Mouse (Mus musculus): Measurements from ENCODE around the gene Nf1. TPM values are rescaled to one million over a fixed set of nuclear protein-coding genes. Genes with fewer than 3 reads are reported as not detected.

Gene Nf1
- polyA plus RNA-seq, 1 experiment from 2014 or later: 5.3 TPM

DNA sequence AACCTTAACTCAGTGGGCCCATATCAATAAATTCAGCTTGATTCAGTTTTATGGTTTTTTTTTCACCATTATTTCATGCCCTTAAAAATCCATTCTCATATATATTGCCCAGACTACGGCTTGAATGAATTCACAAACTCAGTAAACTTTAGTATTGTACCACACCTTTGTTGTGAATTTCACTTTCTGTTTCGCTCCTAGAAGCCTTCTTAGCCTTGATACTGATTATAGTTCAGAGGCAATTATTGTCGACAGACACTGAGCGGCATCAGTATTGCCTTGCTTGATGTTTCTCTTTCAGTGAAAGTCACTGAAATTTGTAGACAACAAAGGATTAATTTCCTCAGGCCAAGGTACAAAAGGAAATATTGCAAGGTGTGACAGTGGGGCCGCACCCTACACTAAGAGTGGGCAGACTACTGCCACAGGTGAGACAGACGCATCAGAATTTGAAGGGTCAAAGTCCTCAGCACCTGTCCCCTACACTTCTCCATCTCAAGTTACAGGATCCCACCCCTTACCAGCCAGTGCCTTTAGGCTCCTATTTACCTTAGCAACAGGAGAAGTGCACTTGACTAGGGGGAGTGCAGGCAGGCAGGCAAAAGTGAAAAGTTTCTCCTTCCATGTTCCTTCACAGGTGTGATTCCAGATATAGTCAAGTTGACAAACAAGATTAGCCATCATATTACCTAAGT is 64.3 kb downstream of the Nf1 start:
- no peak for ATAC-seq (ENCODE audit: extremely low read depth, insufficient number of reproducible peaks, low FRiP score, low TSS enrichment)
- 89% methylated on average over 6 of the region's 6 CpGs for WGBS
- Histone ChIP-seq H3K4me3 (no peak overlapping the region), H3K27ac (replicated peaks) (no peak overlapping the region), H3K9me3 (no peaks in the 10 kb centered on the region), H3K27me3 (replicated peaks) (no peaks in the 10 kb centered on the region), H3K9ac (no peak overlapping the region), H3K4me1 (peaks cover 3% of the 10 kb centered on the region; the same call in 1 of the 2 replicates), H3K4me2 (no peak overlapping the region), H3K36me3 (peaks cover 71% of the 10 kb centered on the region)

DNA sequence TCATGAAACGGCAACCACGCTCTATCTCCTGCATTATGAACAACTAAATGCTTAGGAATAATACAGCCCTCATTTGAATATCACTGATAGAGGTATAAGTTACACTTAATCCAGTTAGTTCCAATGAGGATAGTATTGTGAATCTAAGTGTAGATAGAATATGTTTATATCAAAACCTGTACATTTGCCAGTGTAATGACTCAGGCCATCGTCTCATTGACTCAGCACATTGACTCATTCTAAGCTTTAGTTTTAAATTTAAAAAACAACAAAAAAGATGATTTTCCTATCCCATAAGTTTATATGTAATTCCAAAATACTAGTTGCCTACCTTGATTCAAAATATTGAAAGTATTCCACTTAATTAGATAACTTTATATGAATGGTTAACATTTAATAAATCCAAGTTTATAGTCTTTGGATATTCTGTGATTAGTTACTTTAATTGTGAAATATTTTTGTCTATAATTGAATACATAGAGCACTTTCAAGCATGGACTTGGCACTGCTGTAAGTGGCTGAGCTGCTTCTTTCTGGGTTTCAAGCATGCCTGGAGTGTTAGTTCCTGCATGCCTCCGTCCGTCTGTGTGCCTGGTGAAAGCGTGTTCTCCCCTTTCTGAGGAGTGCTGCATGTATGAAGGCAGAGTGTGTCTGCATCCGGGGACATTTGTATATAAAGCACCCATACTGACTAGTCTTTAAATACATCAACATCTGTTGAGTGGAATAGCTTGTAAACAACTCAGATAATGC is 74.4 kb downstream of the Nf1 start:
- ATAC-seq (ENCODE audit: extremely low read depth, insufficient number of reproducible peaks, low FRiP score, low TSS enrichment): no peak
- H3K4me1 ChIP-seq: peaks cover 5% of the 10 kb centered on the region; the same call in 1 of the 2 replicates
- H3K4me2 ChIP-seq: no peak overlapping the region
- no peaks in the 10 kb centered on the region for H3K9me3 ChIP-seq
- H3K36me3 ChIP-seq: peaks cover 50% of the 10 kb centered on the region
- no peak overlapping the region for H3K27ac ChIP-seq (replicated peaks)
- WGBS: 84% methylated on average over 7 of the region's 7 CpGs
- H3K4me3 ChIP-seq: no peak overlapping the region
- H3K9ac ChIP-seq: no peak overlapping the region
- no peaks in the 10 kb centered on the region for H3K27me3 ChIP-seq (replicated peaks)

DNA sequence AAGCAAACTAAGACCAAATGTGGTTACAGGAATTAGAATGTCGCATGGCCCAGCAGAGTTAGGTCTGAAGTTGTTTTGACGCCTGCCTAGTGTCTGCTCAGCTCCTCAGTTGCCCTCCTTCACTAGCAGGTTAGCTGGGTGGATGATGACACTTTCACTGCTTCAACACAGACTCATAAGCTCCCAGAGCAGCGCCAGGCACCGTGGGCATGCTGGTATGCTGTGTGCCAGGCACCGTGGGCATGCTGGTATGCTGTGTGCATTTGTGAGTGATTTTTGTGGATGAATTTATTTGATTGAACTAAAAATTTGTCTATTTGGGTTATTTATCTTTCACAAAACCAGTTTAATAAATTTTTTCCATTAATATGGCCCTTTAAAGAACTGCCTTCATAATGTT is 83.0 kb downstream of the Nf1 start:
- ATAC-seq (ENCODE audit: extremely low read depth, insufficient number of reproducible peaks, low FRiP score, low TSS enrichment): no peak
- 89% methylated on average over 5 of the region's 5 CpGs for WGBS
- no peaks in the 10 kb centered on the region for H3K4me1 ChIP-seq
- H3K4me3 ChIP-seq: no peak overlapping the region
- H3K27me3 ChIP-seq (replicated peaks): no peaks in the 10 kb centered on the region
- peaks cover 27% of the 10 kb centered on the region for H3K36me3 ChIP-seq
- no peak overlapping the region for H3K9ac ChIP-seq
- H3K27ac ChIP-seq (replicated peaks): no peak overlapping the region
- H3K9me3 ChIP-seq: no peaks in the 10 kb centered on the region
- no peak overlapping the region for H3K4me2 ChIP-seq

DNA sequence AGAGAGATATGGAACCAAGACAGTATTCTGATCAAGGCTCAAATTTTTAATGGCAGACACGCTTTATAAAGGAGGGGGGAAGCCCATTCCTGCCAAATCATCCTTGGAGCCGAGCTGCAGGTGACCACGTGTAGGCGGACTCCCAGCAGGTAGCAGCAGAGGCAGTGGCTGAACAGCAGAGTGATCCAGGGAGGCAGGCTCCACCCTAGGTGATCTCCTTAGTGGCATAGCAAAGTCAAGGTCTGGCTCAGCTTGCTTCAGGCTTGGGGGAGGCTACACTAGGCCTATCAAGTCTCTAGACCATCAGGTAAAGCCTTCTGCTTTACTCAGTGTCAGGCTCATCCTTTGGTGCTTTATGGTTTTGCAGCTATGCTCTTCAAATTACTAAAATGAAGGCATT is 87.1 kb downstream of the Nf1 start:
- Histone ChIP-seq H3K4me1 (no peaks in the 10 kb centered on the region), H3K9me3 (no peaks in the 10 kb centered on the region), H3K4me2 (no peak overlapping the region), H3K9ac (no peak overlapping the region), H3K4me3 (no peak overlapping the region), H3K36me3 (peaks cover 29% of the 10 kb centered on the region), H3K27ac (replicated peaks) (no peak overlapping the region), H3K27me3 (replicated peaks) (no peaks in the 10 kb centered on the region)
- WGBS: 65% methylated on average over 4 of the region's 4 CpGs
- ATAC-seq (ENCODE audit: extremely low read depth, insufficient number of reproducible peaks, low FRiP score, low TSS enrichment): no peak

DNA sequence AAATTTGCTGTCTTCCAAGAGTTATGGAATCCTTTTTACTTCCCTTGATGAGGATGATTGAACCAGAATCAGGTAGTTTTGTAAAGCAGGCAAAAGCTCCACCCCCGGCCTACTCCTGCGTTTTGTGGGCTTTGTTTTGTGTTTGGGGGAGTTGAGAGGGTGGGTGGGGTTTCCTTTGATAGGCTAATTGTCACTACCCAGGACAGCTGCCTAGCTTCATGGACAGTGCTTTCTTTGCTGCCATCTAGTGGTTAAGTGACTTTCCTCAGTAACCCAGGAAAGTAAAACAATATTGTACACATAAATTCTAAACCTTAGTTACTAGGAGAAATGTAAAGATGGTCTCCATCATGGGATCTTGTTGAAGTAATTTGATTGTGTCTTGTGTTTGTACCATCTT is 88.1 kb downstream of the Nf1 start:
- no peak overlapping the region for H3K4me3 ChIP-seq
- peaks cover 4% of the 10 kb centered on the region; the same call in 1 of the 2 replicates for H3K4me1 ChIP-seq
- H3K36me3 ChIP-seq: peaks cover 29% of the 10 kb centered on the region
- H3K9ac ChIP-seq: no peak overlapping the region
- no peak for ATAC-seq (ENCODE audit: extremely low read depth, insufficient number of reproducible peaks, low FRiP score, low TSS enrichment)
- no peak overlapping the region for H3K4me2 ChIP-seq
- WGBS: 0% methylated on average over 2 of the region's 2 CpGs
- no peak overlapping the region for H3K27ac ChIP-seq (replicated peaks)
- H3K27me3 ChIP-seq (replicated peaks): no peaks in the 10 kb centered on the region
- H3K9me3 ChIP-seq: no peaks in the 10 kb centered on the region

DNA sequence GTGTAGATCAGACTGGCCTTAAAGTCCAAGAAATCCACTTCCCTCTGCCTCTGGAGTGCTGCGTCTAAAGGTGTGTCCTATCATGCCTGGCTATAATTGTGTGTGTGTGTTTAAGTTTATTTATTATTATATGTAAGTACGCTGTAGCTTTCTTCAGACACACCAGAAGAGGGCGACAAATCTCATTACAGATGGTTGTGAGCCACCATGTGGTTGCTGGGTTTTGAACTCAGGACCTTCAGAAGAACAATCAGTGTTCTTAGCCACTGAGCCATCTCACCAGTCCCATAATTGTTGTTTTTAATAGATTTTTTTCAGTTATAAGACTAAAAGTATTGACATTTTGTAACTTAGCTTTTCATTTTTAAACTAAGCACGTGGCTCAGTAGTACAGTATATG is 95.8 kb downstream of the Nf1 start:
- H3K4me1 ChIP-seq: peaks cover 5% of the 10 kb centered on the region; the same call in 1 of the 2 replicates
- H3K9ac ChIP-seq: no peak overlapping the region
- no peak overlapping the region for H3K4me2 ChIP-seq
- no peak for ATAC-seq (ENCODE audit: extremely low read depth, insufficient number of reproducible peaks, low FRiP score, low TSS enrichment)
- peaks cover 52% of the 10 kb centered on the region for H3K36me3 ChIP-seq
- 85% methylated on average over 4 of the region's 4 CpGs for WGBS
- no peak overlapping the region for H3K4me3 ChIP-seq
- H3K9me3 ChIP-seq: no peaks in the 10 kb centered on the region
- H3K27ac ChIP-seq (replicated peaks): no peak overlapping the region
- H3K27me3 ChIP-seq (replicated peaks): no peaks in the 10 kb centered on the region

DNA sequence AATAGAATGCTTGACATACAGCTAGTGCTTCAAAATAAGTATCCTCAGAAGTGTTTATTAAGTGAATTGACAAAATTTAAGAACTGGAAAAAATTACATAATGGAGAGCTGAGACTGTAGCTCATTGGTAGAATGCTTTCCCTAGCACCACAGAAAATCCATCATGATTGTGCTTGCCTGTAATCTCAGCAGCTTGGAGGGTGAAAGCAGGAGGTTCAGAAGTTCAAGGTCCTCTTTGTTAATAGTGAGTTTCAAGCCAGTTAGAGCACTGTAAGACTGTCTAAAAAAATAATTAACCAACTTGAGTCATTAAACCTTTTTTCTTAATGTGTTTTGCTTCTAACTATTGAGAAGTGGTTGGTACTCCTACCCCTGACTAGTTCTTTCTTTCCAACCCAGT is 108.9 kb downstream of the Nf1 start:
- ATAC-seq (ENCODE audit: extremely low read depth, insufficient number of reproducible peaks, low FRiP score, low TSS enrichment): no peak
- H3K27me3 ChIP-seq (replicated peaks): no peaks in the 10 kb centered on the region
- no peak overlapping the region for H3K4me3 ChIP-seq
- H3K4me2 ChIP-seq: no peak overlapping the region
- H3K27ac ChIP-seq (replicated peaks): no peak overlapping the region
- peaks cover 76% of the 10 kb centered on the region for H3K36me3 ChIP-seq
- H3K9ac ChIP-seq: no peak overlapping the region
- no peaks in the 10 kb centered on the region for H3K9me3 ChIP-seq
- no peaks in the 10 kb centered on the region for H3K4me1 ChIP-seq

DNA sequence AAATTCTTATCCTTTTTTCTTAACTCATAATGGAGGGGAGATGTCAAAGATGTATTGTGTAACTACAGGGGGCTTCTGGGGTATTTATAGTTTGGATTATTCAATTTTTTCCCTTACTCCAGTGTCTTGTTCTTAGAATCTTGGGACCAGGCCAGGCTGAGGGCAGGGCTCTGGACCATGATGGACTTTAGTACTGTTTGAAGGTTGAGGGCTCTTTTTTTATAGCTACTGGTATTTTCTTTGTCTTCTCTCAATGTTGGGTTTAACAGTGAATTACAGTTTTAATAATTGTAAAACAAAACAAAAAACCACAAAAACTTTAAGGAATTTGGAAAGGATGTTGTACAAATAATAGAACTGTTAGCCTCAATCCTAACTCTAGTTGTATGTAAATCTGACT is 113.5 kb downstream of the Nf1 start:
- Histone ChIP-seq H3K27ac (replicated peaks) (no peak overlapping the region), H3K9ac (no peak overlapping the region), H3K36me3 (peaks cover 74% of the 10 kb centered on the region), H3K4me2 (no peak overlapping the region), H3K9me3 (no peaks in the 10 kb centered on the region), H3K4me1 (0 out of 2 replicates have a peak, but pooled peaks cover 3% of the 10 kb centered on the region), H3K4me3 (no peak overlapping the region), H3K27me3 (replicated peaks) (no peaks in the 10 kb centered on the region)
- no peak for ATAC-seq (ENCODE audit: extremely low read depth, insufficient number of reproducible peaks, low FRiP score, low TSS enrichment)

DNA sequence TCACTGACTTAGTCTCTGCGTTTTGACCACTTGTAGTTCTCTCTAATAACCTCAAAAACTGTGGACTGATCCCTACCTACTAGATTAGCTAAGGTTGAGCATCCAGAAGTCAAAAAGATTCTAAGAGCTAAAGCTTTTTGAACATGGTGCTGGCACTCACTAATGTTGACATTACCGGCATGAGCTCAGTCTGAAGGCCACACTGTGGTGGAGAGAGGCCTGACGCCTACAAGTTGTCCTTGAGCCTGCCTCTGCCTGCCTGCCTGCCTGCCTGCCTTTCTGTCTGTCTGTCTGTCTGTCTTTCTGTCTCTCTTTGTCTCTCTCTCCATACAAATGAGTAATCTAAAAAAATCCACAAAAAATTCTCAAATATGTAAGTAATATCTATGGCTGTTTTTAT is 118.4 kb downstream of the Nf1 start:
- 70% methylated on average over 3 of the region's 3 CpGs for WGBS
- H3K9me3 ChIP-seq: no peaks in the 10 kb centered on the region
- no peak overlapping the region for H3K9ac ChIP-seq
- ATAC-seq (ENCODE audit: extremely low read depth, insufficient number of reproducible peaks, low FRiP score, low TSS enrichment): no peak
- H3K27me3 ChIP-seq (replicated peaks): no peaks in the 10 kb centered on the region
- H3K4me2 ChIP-seq: no peak overlapping the region
- H3K36me3 ChIP-seq: peaks cover 65% of the 10 kb centered on the region
- H3K4me3 ChIP-seq: no peak overlapping the region
- peaks cover 22% of the 10 kb centered on the region for H3K4me1 ChIP-seq
- H3K27ac ChIP-seq (replicated peaks): no peak overlapping the region

DNA sequence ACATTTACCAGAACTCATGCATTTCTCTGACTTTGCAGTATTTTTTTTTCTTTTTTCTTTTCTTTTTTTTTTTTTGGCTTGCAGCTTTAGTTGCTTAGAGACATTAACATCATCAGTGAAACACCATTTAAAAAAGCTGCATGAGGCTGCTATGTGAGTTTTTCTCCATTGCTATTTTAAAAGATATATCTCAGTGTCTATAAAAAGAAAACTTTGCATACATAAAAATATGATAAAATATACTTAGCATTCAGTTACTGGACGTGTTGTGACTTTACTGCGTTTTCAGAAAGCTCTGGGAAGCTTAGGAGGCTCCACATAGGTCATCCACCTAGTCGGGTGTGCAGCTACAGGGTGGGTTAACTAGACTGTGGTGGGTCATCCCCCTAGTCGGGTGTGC is 120.4 kb downstream of the Nf1 start:
- ATAC-seq (ENCODE audit: extremely low read depth, insufficient number of reproducible peaks, low FRiP score, low TSS enrichment): no peak
- H3K9ac ChIP-seq: no peak overlapping the region
- peaks cover 22% of the 10 kb centered on the region for H3K4me1 ChIP-seq
- H3K36me3 ChIP-seq: peaks cover 64% of the 10 kb centered on the region
- 71% methylated on average over 4 of the region's 4 CpGs for WGBS
- H3K4me3 ChIP-seq: no peak overlapping the region
- H3K27me3 ChIP-seq (replicated peaks): no peaks in the 10 kb centered on the region
- H3K9me3 ChIP-seq: no peaks in the 10 kb centered on the region
- H3K4me2 ChIP-seq: no peak overlapping the region
- H3K27ac ChIP-seq (replicated peaks): no peak overlapping the region; the same call in 1 of the 2 replicates

DNA sequence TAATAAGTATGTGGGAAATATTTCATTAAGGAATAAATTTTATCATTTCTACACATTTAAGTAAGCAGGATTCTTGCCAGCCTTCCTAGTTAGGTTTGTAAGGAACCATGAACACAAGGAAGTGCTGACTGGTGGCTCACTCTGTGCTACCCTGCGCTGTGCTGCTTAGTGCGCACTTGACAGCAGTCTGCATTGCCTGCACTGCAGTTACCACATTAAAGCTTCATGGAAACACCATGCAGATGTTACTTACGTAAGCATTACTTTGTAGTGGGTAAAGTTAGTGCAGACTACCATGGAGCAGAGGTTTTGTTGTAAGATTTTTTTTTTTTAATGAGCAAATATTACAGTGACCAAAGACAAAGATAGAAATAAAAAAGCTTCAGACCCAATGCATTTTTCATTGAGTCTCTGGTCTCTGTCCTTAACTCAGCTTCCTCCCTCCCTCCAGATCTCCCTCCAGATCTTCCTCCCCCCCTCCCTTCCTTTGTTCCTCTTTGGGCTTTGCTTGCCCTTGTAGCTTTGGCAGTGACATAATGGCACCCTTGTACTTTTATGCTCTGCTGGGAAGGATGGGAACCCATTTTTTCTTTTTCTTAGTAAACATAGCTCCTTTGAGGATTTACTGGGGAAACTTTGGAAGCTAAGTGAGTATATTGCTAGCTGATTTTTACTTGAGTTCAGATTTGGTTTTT is 121.4 kb downstream of the Nf1 start:
- no peak for ATAC-seq (ENCODE audit: extremely low read depth, insufficient number of reproducible peaks, low FRiP score, low TSS enrichment)
- H3K36me3 ChIP-seq: peaks cover 63% of the 10 kb centered on the region
- WGBS: 89% methylated on average over 3 of the region's 3 CpGs
- no peak overlapping the region for H3K4me2 ChIP-seq
- no peak overlapping the region for H3K27ac ChIP-seq (replicated peaks)
- no peak overlapping the region for H3K9ac ChIP-seq
- H3K27me3 ChIP-seq (replicated peaks): no peaks in the 10 kb centered on the region
- H3K4me1 ChIP-seq: peaks cover 22% of the 10 kb centered on the region
- H3K4me3 ChIP-seq: no peak overlapping the region
- H3K9me3 ChIP-seq: no peaks in the 10 kb centered on the region

Measured in heart, embryonic 13.5 days (tissue).